18 mouse cellular contexts compared by ENCODE assay signal in genomic region chr12:15931535-15931934, GRCm38 (mm10).
"Had no signal": no experiment of that assay in that cellular context is flagged by ENCODE, and none has a peak within 500 bp of the region (broad histone marks: within the 10 kb centered on the region; RNA-seq: fewer than 3 reads in every experiment).

No protein-coding gene starts in this region.

- DNase-seq: lung, adult 18-20 months; lung, embryonic 14.5 days; lung, postnatal 10 days; lung, postnatal 4 days; midbrain, embryonic 14.5 days; retina, postnatal 1 day; right cerebral cortex, adult 18-20 months; right cerebral cortex, postnatal 25 days; right cerebral cortex, postnatal 4 days; spleen, adult 18-20 months; thymus, adult 18-20 months; thymus, postnatal 14 days; thymus, postnatal 36 days had no signal

- H3K9ac ChIP-seq: lung, embryonic 14.5 days; neural tube, embryonic 13.5 days; neural tube, embryonic 15.5 days had no signal

- H3K36me3 ChIP-seq: midbrain, embryonic 10.5 days; neural tube, embryonic 13.5 days; neural tube, embryonic 15.5 days had no signal

- H3K27me3 ChIP-seq: neural tube, embryonic 13.5 days; neural tube, embryonic 15.5 days had no signal

- H3K4me3 ChIP-seq: midbrain, embryonic 10.5 days; myocyte; neural tube, embryonic 13.5 days; neural tube, embryonic 15.5 days had no signal

- H3K4me1 ChIP-seq: midbrain, embryonic 10.5 days; neural tube, embryonic 13.5 days; neural tube, embryonic 15.5 days had no signal

- H3K9me3 ChIP-seq: midbrain, embryonic 10.5 days; neural tube, embryonic 13.5 days; neural tube, embryonic 15.5 days had no signal

- ATAC-seq: midbrain, embryonic 16.5 days had no signal

- H3K27ac ChIP-seq: midbrain, embryonic 10.5 days; neural tube, embryonic 13.5 days; neural tube, embryonic 15.5 days had no signal

- H3K4me2 ChIP-seq: lung, embryonic 14.5 days; neural tube, embryonic 13.5 days; neural tube, embryonic 15.5 days had no signal
